Comparison of ENCODE assay signal across 21 mouse cellular contexts in the genomic region with DNA sequence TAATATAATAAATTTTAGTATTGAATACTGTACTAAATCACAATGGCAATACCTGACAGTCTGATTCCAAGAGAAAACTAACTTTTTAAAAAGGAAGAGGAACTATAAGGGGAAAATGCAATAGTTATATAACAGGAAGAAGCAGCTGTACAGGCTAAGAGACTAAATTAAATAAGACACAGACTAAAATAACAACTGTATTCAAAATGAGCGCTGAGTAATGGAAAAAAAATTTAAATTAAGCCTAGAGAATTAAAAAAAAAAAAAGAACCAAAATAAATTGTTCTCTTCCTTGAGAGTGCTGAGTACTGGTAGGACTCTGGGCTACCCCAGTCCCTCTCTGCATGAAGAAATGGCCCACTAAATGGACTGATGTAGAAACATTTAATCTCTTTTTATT. TPM values are rescaled to one million over a fixed set of nuclear protein-coding genes. Genes with fewer than 3 reads are reported as not detected.
DNase-seq lines count a peak whose midpoint lies in the region; ATAC-seq and TF ChIP-seq lines count a peak whose summit lies in the region.
"Had no signal": no experiment of that assay in that cellular context is flagged by ENCODE, and none has a peak within 500 bp of the region (broad histone marks: within the 10 kb centered on the region; RNA-seq: fewer than 3 reads in every experiment).

No protein-coding gene starts in this region.

- no peak for TF ChIP-seq POLR2A in bone marrow macrophage, adult 2 months (IDR thresholded peaks at IDR 0.05; ENCODE audit: borderline replicate concordance, low read depth, low read length)
- TF ChIP-seq POLR2A in small intestine, adult 2 months (IDR thresholded peaks at IDR 0.05; ENCODE audit: low read depth, low read length) = no peak

- no peak overlapping the region for H3K27ac ChIP-seq in heart, embryonic 14.5 days (replicated peaks in 1 of 2; ENCODE audit: control insufficient read depth in 1 of 2, insufficient read depth in 1 of 2, low read depth in 2 of 2, low read length in 2 of 2)
- H3K27ac ChIP-seq in heart, embryonic 10.5 days = no peak overlapping the region
- 0 out of 2 replicates have a peak overlapping the region, but pooled peaks have one; percentile 42 for H3K27ac ChIP-seq in kidney, postnatal 0 days
- H3K27ac ChIP-seq in kidney, embryonic 14.5 days (ENCODE audit: low read depth, low read length) = no peak overlapping the region
- peak overlapping the region; percentile 84 for H3K27ac ChIP-seq in bone marrow macrophage, adult 2 months (ENCODE audit: insufficient read depth, low read depth, low read length)
- H3K27ac ChIP-seq in small intestine, adult 2 months (ENCODE audit: insufficient read depth, low read depth, low read length) = peak overlapping the region; percentile 48; the same call in 1 of the 2 replicates
- H3K27ac ChIP-seq: embryonic facial prominence, embryonic 13.5 days; forebrain, embryonic 13.5 days; hindbrain, embryonic 15.5 days had no signal

- no peak for DNase-seq in heart, embryonic 10.5 days (ENCODE audit: low spot score)
- no peak for DNase-seq in kidney, postnatal 0 days (ENCODE audit: low spot score)
- DNase-seq in kidney, postnatal 10 days = no peak
- DNase-seq: adrenal gland, postnatal 10 days; cerebellum, adult 18-20 months; cerebellum, adult 9-11 months; cerebellum, postnatal 36 days; forebrain, postnatal 0 days; gastrocnemius, postnatal 36 days; heart, adult 11 months; heart, postnatal 14 days; kidney, adult 2 months had no signal

- H3K27me3 ChIP-seq in heart, embryonic 14.5 days (ENCODE audit: control insufficient read depth, insufficient read depth, low read length) = no peaks in the 10 kb centered on the region
- H3K27me3 ChIP-seq in heart, embryonic 10.5 days (ENCODE audit: insufficient read depth, poor library complexity, severe bottlenecking) = no peaks in the 10 kb centered on the region
- H3K27me3 ChIP-seq in kidney, postnatal 0 days (ENCODE audit: insufficient read depth, low read length) = no peaks in the 10 kb centered on the region
- H3K27me3 ChIP-seq in kidney, embryonic 14.5 days (ENCODE audit: control insufficient read depth, insufficient read depth, low read length) = no peaks in the 10 kb centered on the region
- no peaks in the 10 kb centered on the region for H3K27me3 ChIP-seq in small intestine, adult 2 months (ENCODE audit: control insufficient read depth, insufficient read depth, low read length)
- H3K27me3 ChIP-seq: embryonic facial prominence, embryonic 13.5 days; forebrain, embryonic 13.5 days; hindbrain, embryonic 15.5 days had no signal

- no peak for TF ChIP-seq CTCF in kidney, postnatal 0 days (IDR thresholded peaks at IDR 0.05; ENCODE audit: low read depth)
- no peak for TF ChIP-seq CTCF in bone marrow macrophage, adult 2 months (IDR thresholded peaks at IDR 0.05; ENCODE audit: low read depth, low read length)
- no peak for TF ChIP-seq CTCF in small intestine, adult 2 months (IDR thresholded peaks at IDR 0.05; ENCODE audit: extremely low read depth, insufficient read length, insufficient replicate concordance, low read depth, low read length)

- no peak for ATAC-seq in heart, embryonic 14.5 days (ENCODE audit: insufficient number of reproducible peaks, insufficient read depth, low FRiP score, low read depth)
- ATAC-seq in kidney, postnatal 0 days (replicated peaks; ENCODE audit: low FRiP score, low read depth) = no peak
- no peak for ATAC-seq in kidney, embryonic 14.5 days (ENCODE audit: low FRiP score, low TSS enrichment)
- ATAC-seq: forebrain, embryonic 13.5 days; forebrain, postnatal 0 days; intestine, embryonic 16.5 days had no signal

- H3K9me3 ChIP-seq in heart, embryonic 14.5 days (ENCODE audit: control insufficient read depth, low read length) = no peaks in the 10 kb centered on the region
- H3K9me3 ChIP-seq in heart, embryonic 10.5 days = no peaks in the 10 kb centered on the region
- no peaks in the 10 kb centered on the region for H3K9me3 ChIP-seq in kidney, postnatal 0 days (replicated peaks; ENCODE audit: low read length)
- no peaks in the 10 kb centered on the region for H3K9me3 ChIP-seq in kidney, embryonic 14.5 days (ENCODE audit: control insufficient read depth, low read length)
- H3K9me3 ChIP-seq: embryonic facial prominence, embryonic 13.5 days; forebrain, embryonic 13.5 days; G1E; hindbrain, embryonic 15.5 days had no signal

- peaks cover 6 to 45% of the 10 kb centered on the region in 2 experiments for H3K4me1 ChIP-seq in heart, embryonic 14.5 days (ENCODE audit: control insufficient read depth in 2 of 2, insufficient read depth in 2 of 2, low read length in 2 of 2)
- H3K4me1 ChIP-seq in heart, embryonic 10.5 days = 0 out of 2 replicates have a peak, but pooled peaks cover 12% of the 10 kb centered on the region
- 0 out of 2 replicates have a peak, but pooled peaks cover 3% of the 10 kb centered on the region for H3K4me1 ChIP-seq in kidney, postnatal 0 days (replicated peaks; ENCODE audit: insufficient read depth, low read length)
- peaks cover 15% of the 10 kb centered on the region for H3K4me1 ChIP-seq in kidney, embryonic 14.5 days (ENCODE audit: control insufficient read depth, insufficient read depth, low read length)
- H3K4me1 ChIP-seq in bone marrow macrophage, adult 2 months (ENCODE audit: control insufficient read depth, insufficient read depth, low read length) = peaks cover 34% of the 10 kb centered on the region
- H3K4me1 ChIP-seq in small intestine, adult 2 months (ENCODE audit: control insufficient read depth, insufficient read depth, insufficient read length, low read length) = peaks cover 8% of the 10 kb centered on the region

- peaks cover 50% of the 10 kb centered on the region for H3K36me3 ChIP-seq in heart, embryonic 14.5 days (ENCODE audit: control insufficient read depth, insufficient read depth, low read length)
- peaks cover 36% of the 10 kb centered on the region for H3K36me3 ChIP-seq in heart, embryonic 10.5 days
- H3K36me3 ChIP-seq in kidney, postnatal 0 days (ENCODE audit: insufficient read depth, low read length) = peaks cover 10% of the 10 kb centered on the region
- H3K36me3 ChIP-seq in kidney, embryonic 14.5 days (ENCODE audit: control insufficient read depth, insufficient read depth, low read length) = peaks cover 31% of the 10 kb centered on the region
- peaks cover 30% of the 10 kb centered on the region for H3K36me3 ChIP-seq in small intestine, adult 2 months (ENCODE audit: control insufficient read depth, insufficient read depth, low read length)

- 84% methylated on average over 1 of the region's 1 CpGs for WGBS in heart, embryonic 14.5 days
- whole genome bisulfite sequencing in heart, embryonic 10.5 days = 87% methylated on average over 1 of the region's 1 CpGs
- WGBS in kidney, postnatal 0 days = 80% methylated on average over 1 of the region's 1 CpGs
- WGBS in kidney, embryonic 14.5 days = 98% methylated on average over 1 of the region's 1 CpGs
- 69% methylated on average over 1 of the region's 1 CpGs for WGBS in small intestine, adult 2 months

- H3K9ac ChIP-seq in heart, embryonic 14.5 days (ENCODE audit: low read length) = peak overlapping the region; percentile 22; the same call in 1 of the 2 replicates
- no peak overlapping the region for H3K9ac ChIP-seq in kidney, postnatal 0 days (ENCODE audit: low read depth, low read length)
- no peak overlapping the region for H3K9ac ChIP-seq in kidney, embryonic 14.5 days (ENCODE audit: low read depth, low read length)
- H3K9ac ChIP-seq: embryonic facial prominence, embryonic 13.5 days; forebrain, embryonic 13.5 days; forebrain, postnatal 0 days; hindbrain, embryonic 15.5 days had no signal

- no peak overlapping the region for H3K4me3 ChIP-seq in heart, embryonic 14.5 days (ENCODE audit: control insufficient read depth in 1 of 2, insufficient read depth in 1 of 2, low read depth in 1 of 2, low read length in 2 of 2)
- H3K4me3 ChIP-seq in heart, embryonic 10.5 days = no peak overlapping the region
- no peak overlapping the region for H3K4me3 ChIP-seq in kidney, postnatal 0 days (replicated peaks; ENCODE audit: low read depth, low read length)
- H3K4me3 ChIP-seq in kidney, embryonic 14.5 days (ENCODE audit: low read length) = no peak overlapping the region
- no peak overlapping the region for H3K4me3 ChIP-seq in bone marrow macrophage, adult 2 months (ENCODE audit: insufficient read depth, low read length)
- no peak overlapping the region for H3K4me3 ChIP-seq in small intestine, adult 2 months (ENCODE audit: low read depth, low read length)
- H3K4me3 ChIP-seq: embryonic facial prominence, embryonic 13.5 days; forebrain, embryonic 13.5 days; hindbrain, embryonic 15.5 days had no signal

- peak overlapping the region; percentile 49 for H3K4me2 ChIP-seq in heart, embryonic 14.5 days (ENCODE audit: low read length)
- no peak overlapping the region for H3K4me2 ChIP-seq in kidney, postnatal 0 days (ENCODE audit: low read length)
- no peak overlapping the region for H3K4me2 ChIP-seq in kidney, embryonic 14.5 days (replicated peaks; ENCODE audit: low read depth, low read length)
- H3K4me2 ChIP-seq: embryonic facial prominence, embryonic 13.5 days; forebrain, embryonic 13.5 days; hindbrain, embryonic 15.5 days had no signal

RNA-seq across cellular contexts. Expression of gene Wdpcp, which starts 4.3 kb away (rescaled TPM):
- polyA plus RNA-seq in heart, embryonic 14.5 days (2014; fragmentation: Nextera tagmentation; extraction: Ambion mirVana) = 6.7 and 7.6 TPM in 2 replicates
- 6.8 and 7.0 TPM in 2 replicates for polyA plus RNA-seq in heart, embryonic 10.5 days (2016; fragmentation: Nextera tagmentation; extraction: Ambion mirVana)
- polyA plus RNA-seq in kidney, postnatal 0 days (2015; fragmentation: Nextera tagmentation; extraction: Ambion mirVana) = 6.7 and 7.0 TPM in 2 replicates
- 6.7 and 11.4 TPM in 2 replicates for polyA plus RNA-seq in kidney, embryonic 14.5 days (2014; fragmentation: Nextera tagmentation; extraction: Ambion mirVana)
- polyA plus RNA-seq in bone marrow macrophage, adult 2 months (2012; ENCODE audit: insufficient read depth, insufficient read length, missing spikeins) = 4.3 and 7.9 TPM in 2 replicates
- polyA plus RNA-seq in small intestine, adult 2 months (2012; rRNA removed) = 1.1 and 1.5 TPM in 2 replicates

RNA-seq across cellular contexts. Expression of gene Mdh1, which starts 4.4 kb away (rescaled TPM):
- 1,858 and 1,900 TPM in 2 replicates for polyA plus RNA-seq in heart, embryonic 14.5 days (2014; fragmentation: Nextera tagmentation; extraction: Ambion mirVana)
- 800 and 1,183 TPM in 2 replicates for polyA plus RNA-seq in heart, embryonic 10.5 days (2016; fragmentation: Nextera tagmentation; extraction: Ambion mirVana)
- 1,098 and 1,121 TPM in 2 replicates for polyA plus RNA-seq in kidney, postnatal 0 days (2015; fragmentation: Nextera tagmentation; extraction: Ambion mirVana)
- polyA plus RNA-seq in kidney, embryonic 14.5 days (2014; fragmentation: Nextera tagmentation; extraction: Ambion mirVana) = 521 and 608 TPM in 2 replicates
- polyA plus RNA-seq in bone marrow macrophage, adult 2 months (2012; ENCODE audit: insufficient read depth, insufficient read length, missing spikeins) = 159 and 191 TPM in 2 replicates
- polyA plus RNA-seq in small intestine, adult 2 months (2012; rRNA removed) = 91.2 and 261 TPM in 2 replicates

Comparison
In these comparisons a context has a peak if more than half of its experiments do, and no peak if none do; other contexts are left out.
1. H3K27ac ChIP-seq: peak in kidney, postnatal 0 days (single experiment), bone marrow macrophage, adult 2 months (single experiment) and small intestine, adult 2 months (single experiment); none in heart, embryonic 14.5 days (0 of 2), heart, embryonic 10.5 days (single experiment) and kidney, embryonic 14.5 days (single experiment).